1 mouse cellular context compared by ENCODE assay signal in the genomic region with DNA sequence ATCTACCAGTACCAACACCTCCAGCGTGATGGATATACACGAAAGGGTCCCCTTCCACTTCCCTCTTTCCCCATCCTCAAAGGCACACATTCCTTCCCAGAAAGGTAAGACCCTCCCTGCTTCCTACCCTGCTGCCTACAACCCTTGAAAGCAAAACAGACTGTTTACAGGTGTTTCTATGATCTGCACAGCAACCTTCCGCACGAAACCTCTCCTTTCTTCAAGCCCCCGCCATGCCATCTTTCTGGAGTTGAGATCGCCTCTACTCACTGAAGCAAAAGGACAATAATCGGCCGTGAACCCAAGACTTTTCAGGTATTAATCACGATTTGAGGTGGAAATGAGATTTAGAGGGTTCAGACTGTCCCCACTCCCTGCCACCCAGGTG.
TF ChIP-seq lines count a peak whose summit lies in the region.

No protein-coding gene starts in this region.

TF ChIP-seq in CH12.LX, 34 proteins besides CTCF, POLR2A, EP300 and RAD21:
- no peak for TF ChIP-seq MEF2A (IDR thresholded peaks at IDR 0.05; ENCODE audit: borderline replicate concordance, low read depth, low read length)
- no peak for TF ChIP-seq ELF1 (IDR thresholded peaks at IDR 0.05; ENCODE audit: low read depth, low read length)
- no peak for TF ChIP-seq POLR2AphosphoS2 (IDR thresholded peaks at IDR 0.05; ENCODE audit: low read depth, low read length)
- TF ChIP-seq JUN (IDR thresholded peaks at IDR 0.05; ENCODE audit: insufficient read depth, low read depth, low read length): no peak
- TF ChIP-seq ZKSCAN1 (IDR thresholded peaks at IDR 0.05; ENCODE audit: borderline replicate concordance, low read depth, low read length): no peak
- no peak for TF ChIP-seq ETS1 (conservative IDR thresholded peaks at IDR 0.05; ENCODE audit: low read depth, low read length)
- no peak for TF ChIP-seq SIN3A (IDR thresholded peaks at IDR 0.05; ENCODE audit: low read length)
- no peak for TF ChIP-seq E2F4 (IDR thresholded peaks at IDR 0.05; ENCODE audit: insufficient replicate concordance, low read depth, low read length)
- TF ChIP-seq ZNF384 (IDR thresholded peaks at IDR 0.05; ENCODE audit: low read depth, low read length): no peak
- TF ChIP-seq MAX (IDR thresholded peaks at IDR 0.05; ENCODE audit: low read length): no peak
- TF ChIP-seq HCFC1 (IDR thresholded peaks at IDR 0.05; ENCODE audit: low read depth, low read length): no peak
- TF ChIP-seq PAX5 (IDR thresholded peaks at IDR 0.05; ENCODE audit: low read length): no peak
- no peak for TF ChIP-seq JUND (conservative IDR thresholded peaks at IDR 0.05; ENCODE audit: low read depth, low read length)
- TF ChIP-seq GABPA (IDR thresholded peaks at IDR 0.05; ENCODE audit: insufficient replicate concordance, low read depth, low read length): no peak
- no peak for TF ChIP-seq CHD1 (IDR thresholded peaks at IDR 0.05; ENCODE audit: low read depth, low read length)
TF ChIP-seq in CH12.LX: peak in this region for 0.
